Mouse (Mus musculus) cerebellum, postnatal 10 days (tissue): ENCODE results near the gene Tcl1b5.

Source experiments
- DNase-seq, 2 experiments: peaks; one replicate each; pipeline ENCODE4 v3.0.0; 2021; ENCODE audit warnings: mixed read lengths in 2 of 2

Tcl1b5 gene

DNA sequence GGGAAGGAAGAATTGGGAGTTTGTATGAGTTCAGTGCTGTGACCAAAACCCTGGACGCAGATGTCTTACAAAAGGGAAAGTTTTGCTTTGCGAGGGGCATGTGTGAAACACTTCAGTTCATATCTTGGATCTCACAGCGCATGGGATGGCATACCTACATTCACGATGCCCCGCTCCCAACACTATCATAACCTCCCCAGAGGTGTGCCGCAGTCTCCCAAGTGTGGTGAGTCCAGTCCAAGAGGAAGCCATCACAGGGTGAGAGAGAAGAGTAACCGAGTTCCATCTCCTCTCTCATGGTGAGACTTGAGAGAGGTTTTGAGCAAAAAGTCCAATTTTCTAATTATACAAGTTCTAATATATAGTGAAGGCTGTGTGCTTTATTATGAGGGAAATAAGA lies 33.1 kb downstream of the Tcl1b5 start:
- no peak for DNase-seq

DNA sequence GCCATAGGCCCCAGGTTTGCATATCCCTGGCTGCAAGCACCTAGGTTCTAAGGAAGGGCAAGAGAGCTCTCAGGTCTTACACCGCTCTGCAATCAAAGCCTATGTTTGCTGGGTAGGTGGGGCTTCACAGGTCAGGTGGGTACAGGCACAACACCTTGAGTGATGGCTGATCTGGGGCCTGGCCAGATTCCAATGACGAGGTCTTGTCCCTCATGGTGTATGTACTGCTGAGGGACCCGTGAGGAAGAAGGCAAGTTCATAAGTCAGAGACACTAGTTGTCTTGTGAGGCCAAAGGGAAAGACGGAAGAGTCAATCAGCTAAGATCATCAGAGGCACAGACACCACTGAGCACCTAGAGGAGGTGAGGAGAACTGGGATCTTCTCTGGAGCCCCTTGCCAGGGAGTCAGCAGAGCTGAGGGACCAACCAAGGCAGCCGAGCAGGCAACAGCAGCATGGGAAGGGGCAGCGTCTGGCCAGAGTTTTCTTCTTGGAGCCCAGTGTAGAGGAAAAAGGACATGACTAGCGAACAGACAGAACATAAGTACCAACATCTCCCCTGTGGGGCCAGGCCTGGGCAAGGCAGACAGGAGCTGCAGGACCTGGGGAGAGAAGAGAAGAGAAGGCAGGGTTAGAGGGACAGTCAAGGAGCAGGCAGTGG lies 41.1 kb downstream of the Tcl1b5 start:
- no peak for DNase-seq

- no peak for DNase-seq
Measured at GRCm38 (mm10) chr12:105222601-105223319, 46.6 kb downstream of the Tcl1b5 start, which contains the start of gene Tcl1. Gene Tcl1 (minus strand): TSS chr12:105222793.

GRCm38 (mm10) chr12:105224621-105225320 lies 48.6 kb downstream of the Tcl1b5 start:
- DNase-seq = no peak
